Mouse (Mus musculus): ENCODE measurements around the gene Rora. TPM values are rescaled to one million over a fixed set of nuclear protein-coding genes. Genes with fewer than 3 reads are reported as not detected.

The Rora gene
- polyA plus RNA-seq, 1 experiment from 2014 or later, result 18.6 TPM

DNA sequence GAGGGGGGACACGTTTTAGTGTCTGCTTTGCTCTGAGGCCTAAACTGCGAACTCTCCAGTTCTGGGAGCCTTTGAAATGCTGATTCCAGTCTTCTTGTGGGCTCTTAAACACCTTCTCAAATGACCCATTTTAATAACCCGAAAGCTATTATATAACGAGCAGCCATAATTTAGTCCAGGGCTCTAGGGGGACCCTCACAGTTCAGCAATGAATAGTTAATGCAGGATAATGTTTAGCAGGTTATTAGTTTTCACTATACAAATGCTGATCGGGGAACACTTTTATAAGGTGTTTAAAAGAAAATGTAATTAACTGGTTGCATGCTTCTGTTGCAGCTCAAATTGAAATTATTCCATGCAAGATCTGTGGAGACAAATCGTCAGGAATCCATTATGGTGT lies 694.2 kb downstream of the Rora start:
- no peak overlapping the region for H3K4me3 ChIP-seq
- no peak overlapping the region for H3K4me2 ChIP-seq
- H3K4me1 ChIP-seq, result peaks cover 18% of the 10 kb centered on the region; the same call in 1 of the 2 replicates
- ATAC-seq (ENCODE audit: insufficient number of reproducible peaks, insufficient read depth, low FRiP score, low TSS enrichment, low read depth), result no peak
- WGBS, result 40% methylated on average over 6 of the region's 6 CpGs
- no peak overlapping the region for H3K9ac ChIP-seq
- H3K36me3 ChIP-seq, result no peaks in the 10 kb centered on the region
- H3K9me3 ChIP-seq, result no peaks in the 10 kb centered on the region
- no peak overlapping the region for H3K27ac ChIP-seq
- no peaks in the 10 kb centered on the region for H3K27me3 ChIP-seq

DNA sequence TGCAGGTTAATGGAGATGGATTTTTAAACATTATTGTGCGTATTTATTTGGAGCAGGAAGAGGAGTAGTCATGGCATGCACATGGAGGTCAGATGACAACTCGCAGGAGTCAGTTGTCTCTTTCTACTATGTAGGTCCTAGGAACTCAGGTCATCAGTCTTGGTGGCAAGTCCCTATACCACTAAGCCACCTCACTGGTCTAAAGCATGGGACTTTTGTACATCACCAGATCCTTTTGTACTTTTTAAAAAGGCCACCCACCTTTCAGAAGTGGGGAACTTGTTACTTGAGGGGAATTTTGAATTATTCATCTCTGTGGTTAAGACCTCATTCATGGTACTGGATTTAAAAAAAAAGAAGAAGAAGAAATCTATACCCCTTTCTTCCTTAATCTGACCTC lies 696.0 kb downstream of the Rora start:
- 74% methylated on average over 2 of the region's 2 CpGs for WGBS
- Histone ChIP-seq H3K27me3 (no peaks in the 10 kb centered on the region), H3K9me3 (no peaks in the 10 kb centered on the region), H3K4me3 (no peak overlapping the region), H3K27ac (no peak overlapping the region), H3K9ac (no peak overlapping the region), H3K4me1 (peaks cover 15% of the 10 kb centered on the region; the same call in 1 of the 2 replicates), H3K4me2 (no peak overlapping the region), H3K36me3 (no peaks in the 10 kb centered on the region)
- no peak for ATAC-seq (ENCODE audit: insufficient number of reproducible peaks, insufficient read depth, low FRiP score, low TSS enrichment, low read depth)

GRCm38 (mm10) chr9:69354228-69354627 lies 700.6 kb downstream of the Rora start:
- no peaks in the 10 kb centered on the region for H3K36me3 ChIP-seq
- WGBS, result 89% methylated on average over 6 of the region's 6 CpGs
- ATAC-seq (ENCODE audit: insufficient number of reproducible peaks, insufficient read depth, low FRiP score, low TSS enrichment, low read depth), result no peak
- no peaks in the 10 kb centered on the region for H3K9me3 ChIP-seq
- H3K27ac ChIP-seq, result no peak overlapping the region
- H3K4me1 ChIP-seq, result peaks cover 11% of the 10 kb centered on the region
- H3K4me2 ChIP-seq, result no peak overlapping the region
- no peak overlapping the region for H3K4me3 ChIP-seq
- H3K9ac ChIP-seq, result no peak overlapping the region
- H3K27me3 ChIP-seq, result no peaks in the 10 kb centered on the region

GRCm38 (mm10) chr9:69357834-69358233 lies 704.2 kb downstream of the Rora start:
- 36% methylated on average over 3 of the region's 3 CpGs for WGBS
- no peaks in the 10 kb centered on the region for H3K9me3 ChIP-seq
- H3K36me3 ChIP-seq, result 0 out of 2 replicates have a peak, but pooled peaks cover 4% of the 10 kb centered on the region
- ATAC-seq (ENCODE audit: insufficient number of reproducible peaks, insufficient read depth, low FRiP score, low TSS enrichment, low read depth), result no peak
- no peak overlapping the region for H3K4me3 ChIP-seq
- H3K9ac ChIP-seq, result no peak overlapping the region
- no peaks in the 10 kb centered on the region for H3K27me3 ChIP-seq
- H3K27ac ChIP-seq, result no peak overlapping the region
- no peak overlapping the region for H3K4me2 ChIP-seq
- peaks cover 11% of the 10 kb centered on the region for H3K4me1 ChIP-seq

GRCm38 (mm10) chr9:69358797-69359196 lies 705.2 kb downstream of the Rora start:
- H3K9ac ChIP-seq, result no peak overlapping the region
- H3K36me3 ChIP-seq, result peaks cover 5% of the 10 kb centered on the region; the same call in 1 of the 2 replicates
- no peaks in the 10 kb centered on the region for H3K9me3 ChIP-seq
- H3K4me2 ChIP-seq, result no peak overlapping the region
- no peak overlapping the region for H3K27ac ChIP-seq
- no peak overlapping the region for H3K4me3 ChIP-seq
- peaks cover 11% of the 10 kb centered on the region for H3K4me1 ChIP-seq
- ATAC-seq (ENCODE audit: insufficient number of reproducible peaks, insufficient read depth, low FRiP score, low TSS enrichment, low read depth), result no peak
- WGBS, result 48% methylated on average over 6 of the region's 6 CpGs
- no peaks in the 10 kb centered on the region for H3K27me3 ChIP-seq

- peaks cover 23% of the 10 kb centered on the region for H3K4me1 ChIP-seq
These were observed 708.4 kb downstream of the Rora start for GRCm38 (mm10) chr9:69361951-69362445.

GRCm38 (mm10) chr9:69362766-69363165 lies 709.2 kb downstream of the Rora start:
- peaks cover 24% of the 10 kb centered on the region for H3K4me1 ChIP-seq
- H3K27ac ChIP-seq, result no peak overlapping the region
- peaks cover 16% of the 10 kb centered on the region for H3K36me3 ChIP-seq
- no peak overlapping the region for H3K4me2 ChIP-seq
- WGBS, result 33% methylated on average over 4 of the region's 4 CpGs
- H3K9ac ChIP-seq, result no peak overlapping the region
- no peaks in the 10 kb centered on the region for H3K9me3 ChIP-seq
- no peak for ATAC-seq (ENCODE audit: insufficient number of reproducible peaks, insufficient read depth, low FRiP score, low TSS enrichment, low read depth)
- H3K27me3 ChIP-seq, result no peaks in the 10 kb centered on the region
- H3K4me3 ChIP-seq, result no peak overlapping the region

More at GRCm38 (mm10) chr9:69361951-69362445, 708.4 kb downstream of the Rora start:
- Histone ChIP-seq H3K36me3 (peaks cover 16% of the 10 kb centered on the region), H3K27me3 (no peaks in the 10 kb centered on the region), H3K9ac (no peak overlapping the region), H3K4me3 (no peak overlapping the region), H3K9me3 (no peaks in the 10 kb centered on the region), H3K27ac (no peak overlapping the region), H3K4me2 (no peak overlapping the region)
- WGBS, result 83% methylated on average over 8 of the region's 8 CpGs
- no peak for ATAC-seq (ENCODE audit: insufficient number of reproducible peaks, insufficient read depth, low FRiP score, low TSS enrichment, low read depth)

- Histone ChIP-seq H3K9me3 (no peaks in the 10 kb centered on the region), H3K4me2 (0 out of 2 replicates have a peak overlapping the region, but pooled peaks have one; percentile 7), H3K4me1 (peaks cover 12% of the 10 kb centered on the region; the same call in 1 of the 2 replicates), H3K36me3 (peaks cover 22% of the 10 kb centered on the region), H3K27ac (no peak overlapping the region), H3K27me3 (no peaks in the 10 kb centered on the region), H3K9ac (no peak overlapping the region), H3K4me3 (no peak overlapping the region)
- 48% methylated on average over 16 of the region's 16 CpGs for WGBS
- ATAC-seq (ENCODE audit: insufficient number of reproducible peaks, insufficient read depth, low FRiP score, low TSS enrichment, low read depth), result no peak
These were observed 710.5 kb downstream of the Rora start for GRCm38 (mm10) chr9:69364117-69364516.

- Histone ChIP-seq H3K4me2 (no peak overlapping the region), H3K4me1 (peaks cover 20% of the 10 kb centered on the region), H3K4me3 (no peak overlapping the region), H3K9me3 (no peaks in the 10 kb centered on the region), H3K27me3 (no peaks in the 10 kb centered on the region), H3K27ac (no peak overlapping the region), H3K9ac (0 out of 2 replicates have a peak overlapping the region, but pooled peaks have one; percentile 7), H3K36me3 (peaks cover 30% of the 10 kb centered on the region)
- ATAC-seq (ENCODE audit: insufficient number of reproducible peaks, insufficient read depth, low FRiP score, low TSS enrichment, low read depth), result no peak
- 68% methylated on average over 4 of the region's 4 CpGs for WGBS
These were observed 713.5 kb downstream of the Rora start for GRCm38 (mm10) chr9:69367055-69367454.

DNA sequence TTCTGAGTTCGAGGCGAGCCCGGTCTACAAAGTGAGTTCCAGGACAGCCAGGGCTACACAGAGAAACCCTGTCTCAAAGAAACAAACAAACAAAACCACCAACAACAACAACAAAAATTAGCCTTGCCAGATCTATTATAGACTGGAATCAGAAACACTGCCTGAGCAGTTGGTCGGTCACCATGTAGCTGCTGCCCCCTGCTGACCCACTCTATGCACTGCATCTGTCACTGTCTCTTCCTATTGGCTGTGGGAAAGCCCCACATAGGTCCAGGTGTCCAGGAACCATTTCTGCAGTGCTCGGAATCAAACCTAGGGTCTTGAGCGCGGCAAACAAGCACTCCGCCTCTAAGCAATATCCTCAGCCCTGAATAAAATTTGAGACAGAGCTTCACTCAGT lies 714.5 kb downstream of the Rora start:
- 68% methylated on average over 8 of the region's 8 CpGs for WGBS
- H3K4me2 ChIP-seq, result no peak overlapping the region
- no peaks in the 10 kb centered on the region for H3K9me3 ChIP-seq

GRCm38 (mm10) chr9:69371046-69371724 lies 717.6 kb downstream of the Rora start:
- H3K4me3 ChIP-seq, result no peak overlapping the region
- no peak for ATAC-seq (ENCODE audit: insufficient number of reproducible peaks, insufficient read depth, low FRiP score, low TSS enrichment, low read depth)
- H3K4me2 ChIP-seq, result no peak overlapping the region
- peaks cover 52% of the 10 kb centered on the region for H3K36me3 ChIP-seq
- 70% methylated on average over 11 of the region's 11 CpGs for WGBS
- H3K9me3 ChIP-seq, result no peaks in the 10 kb centered on the region
- peaks cover 17% of the 10 kb centered on the region for H3K4me1 ChIP-seq
- no peak overlapping the region for H3K9ac ChIP-seq
- H3K27me3 ChIP-seq, result no peaks in the 10 kb centered on the region
- no peak overlapping the region for H3K27ac ChIP-seq

More for the DNA sequence above, 714.5 kb downstream of the Rora start:
- Histone ChIP-seq H3K27ac (no peak overlapping the region), H3K27me3 (no peaks in the 10 kb centered on the region), H3K36me3 (peaks cover 34% of the 10 kb centered on the region), H3K4me3 (no peak overlapping the region), H3K9ac (no peak overlapping the region), H3K4me1 (peaks cover 20% of the 10 kb centered on the region)
- no peak for ATAC-seq (ENCODE audit: insufficient number of reproducible peaks, insufficient read depth, low FRiP score, low TSS enrichment, low read depth)

DNA sequence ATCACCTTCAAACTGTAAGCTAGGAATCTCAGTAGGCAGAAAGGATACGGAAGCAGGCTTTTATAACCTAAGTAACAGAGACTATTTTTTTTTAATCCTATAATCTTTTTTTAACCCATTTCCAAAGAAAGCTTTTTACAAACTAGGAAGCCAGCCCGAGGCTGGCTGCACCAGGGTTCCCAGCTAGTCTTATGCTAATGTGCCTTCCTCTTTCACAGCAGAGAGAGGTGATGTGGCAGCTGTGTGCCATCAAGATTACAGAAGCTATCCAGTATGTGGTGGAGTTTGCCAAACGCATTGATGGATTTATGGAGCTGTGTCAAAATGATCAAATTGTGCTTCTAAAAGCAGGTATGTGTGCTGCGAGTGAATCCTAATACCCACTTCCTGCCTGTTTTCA lies 719.3 kb downstream of the Rora start:
- H3K36me3 ChIP-seq, result peaks cover 61% of the 10 kb centered on the region
- H3K4me2 ChIP-seq, result no peak overlapping the region
- ATAC-seq (ENCODE audit: insufficient number of reproducible peaks, insufficient read depth, low FRiP score, low TSS enrichment, low read depth), result no peak
- 55% methylated on average over 4 of the region's 4 CpGs for WGBS
- H3K9ac ChIP-seq, result no peak overlapping the region
- no peak overlapping the region for H3K27ac ChIP-seq
- peaks cover 8% of the 10 kb centered on the region; the same call in 1 of the 2 replicates for H3K4me1 ChIP-seq
- H3K9me3 ChIP-seq, result no peaks in the 10 kb centered on the region
- H3K4me3 ChIP-seq, result no peak overlapping the region
- H3K27me3 ChIP-seq, result no peaks in the 10 kb centered on the region

Measured in embryonic facial prominence, embryonic 13.5 days (tissue).